Mouse (Mus musculus) lung, postnatal 0 days (tissue): ENCODE results near the gene Ifi203.
"Not testable (repeated sequence)": the region's sequence is repeated elsewhere in the genome, so short reads cannot be mapped to it uniquely, and the experiment has no call there.

ENCODE experiments used
- CTCF ChIP-seq: IDR thresholded peaks from 2 replicates; pipeline ENCODE4 v1.5.1; 2016; ENCODE audit warnings: antibody characterized with exemption, mild to moderate bottlenecking
- EP300 ChIP-seq: IDR thresholded peaks from 2 replicates; pipeline ENCODE4 v1.6.1; 2016; ENCODE audit warnings: antibody characterized with exemption, mild to moderate bottlenecking, control low read depth

DNA sequence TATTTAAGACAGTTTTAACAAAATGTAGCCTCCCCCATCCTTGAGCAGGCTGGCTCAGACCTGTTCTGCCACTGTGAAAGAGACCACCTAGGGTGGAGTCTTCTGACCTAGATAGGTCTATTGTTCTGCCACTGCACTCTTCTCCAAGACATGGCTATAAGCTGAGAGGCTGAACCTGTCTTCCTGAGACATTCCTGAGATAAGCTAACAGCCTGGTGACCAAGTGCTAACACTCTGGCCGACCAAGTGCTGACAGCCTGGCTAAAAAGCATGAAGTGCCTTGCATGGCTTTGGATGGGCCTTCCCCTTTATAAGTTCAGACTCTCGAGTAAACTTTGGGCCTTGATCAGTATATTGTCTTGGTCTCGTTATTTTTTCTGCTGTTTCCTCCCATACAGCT is 38.6 kb upstream of the Ifi203 start:
- TF ChIP-seq EP300, CTCF: not testable (repeated sequence)
